Comparison of ENCODE assay signal across 9 mouse cellular contexts in the genomic region with DNA sequence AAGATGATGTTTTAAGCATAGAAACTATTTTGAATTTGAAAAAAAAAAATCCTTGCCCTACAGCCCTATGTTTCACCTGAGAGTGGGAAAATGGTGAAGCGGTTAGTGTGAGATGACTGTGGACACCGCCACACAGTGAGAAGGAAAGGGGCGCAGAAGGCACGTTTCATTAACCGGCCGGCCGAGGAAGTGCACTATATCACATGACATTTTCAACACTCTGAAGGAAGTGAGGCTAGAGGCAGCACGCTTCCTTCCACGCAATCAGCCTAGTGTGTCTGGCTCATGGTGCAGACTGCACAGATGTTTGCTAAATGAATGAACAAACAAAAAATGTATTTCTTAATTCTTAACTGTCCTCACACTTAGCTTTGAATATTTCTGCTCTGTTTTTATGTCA.
DNase-seq lines count a peak whose midpoint lies in the region; ATAC-seq and TF ChIP-seq lines count a peak whose summit lies in the region.
"Had no signal": no experiment of that assay in that cellular context is flagged by ENCODE, and none has a peak within 500 bp of the region (broad histone marks: within the 10 kb centered on the region; RNA-seq: fewer than 3 reads in every experiment).

No protein-coding gene starts in this region.

- no peak overlapping the region for H3K9ac ChIP-seq in hindbrain, postnatal 0 days (replicated peaks; ENCODE audit: low read length)
- H3K9ac ChIP-seq in hindbrain, embryonic 11.5 days (ENCODE audit: low read depth, low read length): no peak overlapping the region

- no peak for TF ChIP-seq CTCF in hindbrain, postnatal 0 days (IDR thresholded peaks at IDR 0.05; ENCODE audit: low read depth)
- TF ChIP-seq CTCF in small intestine, adult 2 months (IDR thresholded peaks at IDR 0.05; ENCODE audit: extremely low read depth, insufficient read length, insufficient replicate concordance, low read depth, low read length): no peak

- no peaks in the 10 kb centered on the region for H3K27me3 ChIP-seq in hindbrain, postnatal 0 days (ENCODE audit: insufficient read depth, low read length)
- no peaks in the 10 kb centered on the region for H3K27me3 ChIP-seq in hindbrain, embryonic 11.5 days (ENCODE audit: control insufficient read depth, insufficient read depth, low read length)
- no peaks in the 10 kb centered on the region for H3K27me3 ChIP-seq in small intestine, adult 2 months (ENCODE audit: control insufficient read depth, insufficient read depth, low read length)

- no peak for ATAC-seq in hindbrain, postnatal 0 days
- ATAC-seq in hindbrain, embryonic 11.5 days (ENCODE audit: low FRiP score): no peak

- no peak overlapping the region for H3K27ac ChIP-seq in hindbrain, postnatal 0 days
- H3K27ac ChIP-seq in hindbrain, embryonic 11.5 days (ENCODE audit: low read depth, low read length): no peak overlapping the region
- no peak overlapping the region for H3K27ac ChIP-seq in small intestine, adult 2 months (ENCODE audit: insufficient read depth, low read depth, low read length)

- no peak for TF ChIP-seq POLR2A in small intestine, adult 2 months (IDR thresholded peaks at IDR 0.05; ENCODE audit: low read depth, low read length)

- DNase-seq in hindbrain, postnatal 0 days (ENCODE audit: low spot score): no peak
- no peak for DNase-seq in hindbrain, embryonic 11.5 days (ENCODE audit: low spot score)
- peak; percentile 16 for DNase-seq in T-cell, adult 2 months (ENCODE audit: low spot score)
- peak; percentile 15 for DNase-seq in kidney, postnatal 14 days
- DNase-seq in right cerebral cortex, adult 18-20 months: no peak
- DNase-seq in cerebellum, adult 9-11 months: no peak
- DNase-seq in right cerebral cortex, postnatal 14 days: no peak

- H3K4me1 ChIP-seq in hindbrain, postnatal 0 days (ENCODE audit: insufficient read depth, low read length): no peaks in the 10 kb centered on the region
- H3K4me1 ChIP-seq in hindbrain, embryonic 11.5 days (replicated peaks; ENCODE audit: control insufficient read depth, insufficient read depth, low read length): no peaks in the 10 kb centered on the region
- H3K4me1 ChIP-seq in small intestine, adult 2 months (ENCODE audit: control insufficient read depth, insufficient read depth, insufficient read length, low read length): peaks cover 1% of the 10 kb centered on the region; the same call in 1 of the 2 replicates

- peak overlapping the region; percentile 18; the same call in 1 of the 2 replicates for H3K4me2 ChIP-seq in hindbrain, postnatal 0 days (ENCODE audit: low read depth, low read length)
- H3K4me2 ChIP-seq in hindbrain, embryonic 11.5 days (replicated peaks; ENCODE audit: low read depth, low read length): no peak overlapping the region

- WGBS in hindbrain, postnatal 0 days: 59% methylated on average over 9 of the region's 9 CpGs
- WGBS in hindbrain, embryonic 11.5 days: 85% methylated on average over 9 of the region's 9 CpGs
- 72% methylated on average over 9 of the region's 9 CpGs for WGBS in small intestine, adult 2 months

- no peak overlapping the region for H3K4me3 ChIP-seq in hindbrain, postnatal 0 days (ENCODE audit: low read length)
- no peak overlapping the region for H3K4me3 ChIP-seq in hindbrain, embryonic 11.5 days (ENCODE audit: low read depth, low read length)
- peak overlapping the region; percentile 24; the same call in 1 of the 2 replicates for H3K4me3 ChIP-seq in small intestine, adult 2 months (ENCODE audit: low read depth, low read length)
- H3K4me3 ChIP-seq: erythroblast, embryonic 14.5 days had no signal

- H3K36me3 ChIP-seq in hindbrain, postnatal 0 days (ENCODE audit: insufficient read depth, low read length): no peaks in the 10 kb centered on the region; the same call in 1 of the 2 replicates
- no peaks in the 10 kb centered on the region for H3K36me3 ChIP-seq in hindbrain, embryonic 11.5 days (ENCODE audit: control insufficient read depth, insufficient read depth, low read length)
- no peaks in the 10 kb centered on the region; the same call in none of the 2 replicates for H3K36me3 ChIP-seq in small intestine, adult 2 months (ENCODE audit: control insufficient read depth, insufficient read depth, low read length)

- H3K9me3 ChIP-seq in hindbrain, postnatal 0 days (ENCODE audit: low read length): no peaks in the 10 kb centered on the region
- H3K9me3 ChIP-seq in hindbrain, embryonic 11.5 days (ENCODE audit: control insufficient read depth, low read length): no peaks in the 10 kb centered on the region

Comparison
In these comparisons a context has a peak if more than half of its experiments do, and no peak if none do; other contexts are left out.
1. DNase-seq: peak in T-cell, adult 2 months (single experiment) and kidney, postnatal 14 days (single experiment); none in hindbrain, postnatal 0 days (single experiment), hindbrain, embryonic 11.5 days (single experiment), right cerebral cortex, adult 18-20 months (single experiment), cerebellum, adult 9-11 months (single experiment) and right cerebral cortex, postnatal 14 days (single experiment).